Mouse (Mus musculus) lung, postnatal 36 days (tissue): Measurements from ENCODE around the gene Gng12.
"Not testable (repeated sequence)": the region's sequence is repeated elsewhere in the genome, so short reads cannot be mapped to it uniquely, and the experiment has no call there.

Experiments used
- DNase-seq: peaks from one replicate; pipeline ENCODE4 v3.0.0; 2022; ENCODE audit warnings: mixed read lengths

The Gng12 gene

DNA sequence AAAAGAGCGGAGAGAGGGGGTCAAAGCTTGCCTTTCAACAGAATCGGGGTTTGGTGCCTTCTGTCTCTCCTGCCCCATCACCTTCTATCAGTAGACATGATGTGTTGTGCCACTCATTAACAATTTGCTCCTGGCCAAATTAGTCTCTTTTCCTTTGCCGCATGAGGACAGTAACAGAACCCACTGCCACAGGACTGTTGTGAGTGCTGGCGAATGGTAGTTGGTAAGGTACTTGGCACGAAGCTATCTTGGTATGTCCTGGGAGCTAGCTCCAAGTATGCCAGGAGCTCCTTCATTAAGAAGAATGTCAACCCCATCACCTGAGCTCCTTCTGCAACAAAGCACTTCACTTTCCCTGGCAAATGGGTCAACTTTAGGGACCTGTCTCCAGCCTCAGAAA, 134.6 kb downstream of the Gng12 start:
- no peak for DNase-seq

GRCm38 (mm10) chr6:67032551-67032950, 136.4 kb downstream of the Gng12 start:
- DNase-seq = not testable (repeated sequence)

DNA sequence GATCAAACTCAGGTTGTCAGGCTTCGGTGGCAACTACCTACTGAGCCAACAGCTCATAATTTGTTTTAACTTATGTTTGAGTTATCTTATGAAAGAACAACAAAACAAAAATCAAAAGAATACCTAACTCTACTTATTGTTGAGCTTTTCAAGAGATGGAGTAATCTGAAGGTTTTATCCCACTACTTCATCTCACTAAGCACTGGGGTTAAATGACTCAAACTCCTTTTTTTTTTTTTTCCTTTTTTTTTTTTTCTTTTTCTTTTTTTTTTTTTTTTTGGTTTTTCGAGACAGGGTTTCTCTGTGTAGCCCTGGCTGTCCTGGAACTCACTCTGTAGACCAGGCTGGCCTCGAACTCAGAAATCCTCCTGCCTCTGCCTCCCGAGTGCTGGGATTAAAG, 136.8 kb downstream of the Gng12 start:
- not testable (repeated sequence) for DNase-seq

- no peak for DNase-seq
Observed at GRCm38 (mm10) chr6:67033604-67034003, 137.4 kb downstream of the Gng12 start.

DNA sequence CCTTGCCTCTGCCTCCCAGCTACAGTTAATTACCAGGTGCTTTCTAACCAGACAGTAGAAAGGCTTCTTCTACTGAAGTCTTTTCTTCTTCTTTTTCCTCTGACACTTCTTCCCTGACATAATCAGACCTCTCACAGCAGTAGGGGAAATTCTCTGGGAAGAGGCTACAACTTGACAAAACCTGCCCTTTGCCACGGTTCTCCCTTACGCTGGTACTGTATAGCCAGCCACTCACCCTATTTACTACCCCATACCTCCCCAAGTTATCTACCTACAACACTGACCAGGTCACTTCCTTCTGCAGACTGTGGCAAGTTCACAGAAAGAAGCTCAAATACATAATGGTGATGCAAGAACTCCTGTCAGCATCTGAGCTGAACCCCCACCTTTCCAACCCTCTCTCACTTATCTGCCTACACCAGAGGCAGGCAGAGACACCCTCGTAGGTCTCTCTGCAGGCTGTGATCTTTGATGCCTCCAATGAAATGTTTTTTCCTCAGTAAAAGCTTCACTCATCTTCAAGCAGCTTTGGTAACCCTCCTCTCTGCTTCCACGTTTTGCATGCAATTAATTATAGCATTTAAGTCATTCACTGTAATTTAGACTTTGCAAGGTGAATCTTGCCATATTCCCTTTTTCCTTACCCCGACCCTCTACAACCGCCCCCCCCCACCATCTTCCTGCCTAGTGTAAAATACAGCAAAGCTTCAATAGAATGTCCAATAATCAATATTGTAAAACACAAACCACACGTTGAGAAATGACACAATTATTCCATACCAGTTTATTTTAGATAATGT, 138.3 kb downstream of the Gng12 start:
- DNase-seq = no peak

GRCm38 (mm10) chr6:67035388-67036299, 139.4 kb downstream of the Gng12 start:
- DNase-seq = peak; percentile 68

- peak; percentile 92 for DNase-seq
Observed at GRCm38 (mm10) chr6:67036356-67036811, 140.2 kb downstream of the Gng12 start.

GRCm38 (mm10) chr6:67036837-67037628, 140.8 kb downstream of the Gng12 start, which contains the start of gene Gadd45a:
TSS of gene Gadd45a (minus strand) at chr6:67037457.
- peak; percentile 98 for DNase-seq

- no peak for DNase-seq
Observed at GRCm38 (mm10) chr6:67038964-67039363, 142.8 kb downstream of the Gng12 start.

DNA sequence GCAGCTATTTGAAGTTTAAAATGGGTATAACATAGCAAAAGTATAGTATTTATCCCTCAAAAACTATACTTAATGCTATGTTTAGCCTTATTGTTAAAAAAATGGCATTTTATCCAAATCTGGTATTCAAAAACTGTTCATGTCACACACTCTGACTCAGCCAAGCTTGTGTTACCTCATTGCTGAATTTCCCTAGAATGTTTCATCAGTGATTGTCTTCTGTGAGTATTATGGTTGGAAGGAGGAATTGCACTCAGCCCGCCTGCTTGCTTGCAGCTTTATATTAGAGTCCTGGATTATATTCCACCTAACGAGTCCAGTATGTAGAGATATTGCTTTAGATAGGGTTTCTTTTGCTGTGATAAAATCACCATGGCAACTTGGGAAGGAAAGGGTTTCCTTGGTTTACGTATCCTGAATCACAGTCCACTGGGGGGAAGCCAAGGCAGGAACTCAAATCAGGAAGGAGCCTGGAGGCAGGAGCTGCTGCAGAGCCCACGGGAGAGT, 144.8 kb downstream of the Gng12 start:
- DNase-seq = no peak

DNA sequence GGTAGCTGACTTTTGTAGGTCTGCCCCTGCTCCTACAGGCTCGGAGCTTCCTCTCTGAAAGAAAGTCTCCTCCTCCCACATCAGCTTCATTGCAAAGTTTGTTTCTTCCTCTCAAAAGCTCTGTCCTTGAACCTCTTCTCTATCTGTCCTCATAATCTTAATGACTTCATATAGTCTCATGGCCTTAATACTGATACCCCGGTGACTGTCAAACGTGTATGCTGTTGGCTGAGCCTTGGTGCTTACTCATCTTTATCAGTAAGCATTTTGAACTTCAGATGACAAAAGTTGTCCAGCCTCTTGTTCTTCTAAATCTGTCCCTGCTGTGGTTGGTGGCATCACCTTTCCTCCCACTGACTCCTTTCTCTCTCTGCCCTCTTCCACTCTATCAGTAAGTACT, 149.2 kb downstream of the Gng12 start:
- no peak for DNase-seq

- no peak for DNase-seq
Observed at GRCm38 (mm10) chr6:67046937-67047336, 150.7 kb downstream of the Gng12 start.

DNA sequence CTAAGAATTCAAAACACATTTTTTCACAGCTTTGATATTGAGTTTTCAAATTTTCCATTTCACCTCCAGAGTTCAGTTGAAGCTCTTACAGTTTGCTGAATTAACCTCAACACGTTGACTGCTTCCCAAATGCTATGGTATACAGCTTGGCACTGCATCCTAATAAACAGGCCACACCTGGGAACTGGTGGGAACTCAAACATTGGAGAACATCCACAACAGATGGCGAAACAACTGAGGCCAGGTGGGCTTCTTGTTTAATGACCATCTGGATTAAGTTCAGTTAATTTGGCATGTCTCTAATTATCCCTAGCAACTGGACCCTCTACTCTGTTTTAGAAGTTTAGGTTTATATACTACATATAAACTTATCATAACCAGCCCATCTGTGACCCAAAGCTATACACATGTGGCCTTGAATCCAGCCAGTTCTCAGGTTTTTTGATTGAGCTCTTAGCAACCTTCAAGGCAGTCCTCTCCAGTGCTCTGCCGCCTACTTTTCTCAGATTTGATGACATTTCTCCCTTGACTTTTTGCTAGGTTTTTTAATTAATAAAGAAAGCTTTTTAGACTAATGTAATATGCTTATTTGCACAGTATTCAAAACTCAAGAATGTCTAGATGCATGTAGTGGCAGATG, 152.0 kb downstream of the Gng12 start:
- no peak for DNase-seq

- no peak for DNase-seq
Observed at GRCm38 (mm10) chr6:67048880-67049694, 152.9 kb downstream of the Gng12 start.

DNA sequence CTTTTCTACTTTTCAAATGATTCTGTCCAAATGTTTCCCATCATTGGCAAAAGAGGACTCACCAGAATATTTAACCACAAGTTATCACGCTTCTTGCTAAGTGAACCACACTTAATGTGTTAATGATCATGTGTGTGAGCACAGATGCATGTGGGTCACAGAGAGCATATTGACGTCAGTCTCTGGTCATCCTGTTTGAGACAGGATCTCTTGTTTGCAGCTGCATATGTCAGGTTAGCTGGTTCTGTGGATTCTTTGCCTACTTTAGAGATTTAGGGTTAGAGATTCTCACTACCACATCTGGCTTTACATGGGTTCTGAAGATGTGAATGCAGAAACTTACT, 153.5 kb downstream of the Gng12 start:
- no peak for DNase-seq

GRCm38 (mm10) chr6:67050063-67050462, 153.9 kb downstream of the Gng12 start:
- DNase-seq = no peak

DNA sequence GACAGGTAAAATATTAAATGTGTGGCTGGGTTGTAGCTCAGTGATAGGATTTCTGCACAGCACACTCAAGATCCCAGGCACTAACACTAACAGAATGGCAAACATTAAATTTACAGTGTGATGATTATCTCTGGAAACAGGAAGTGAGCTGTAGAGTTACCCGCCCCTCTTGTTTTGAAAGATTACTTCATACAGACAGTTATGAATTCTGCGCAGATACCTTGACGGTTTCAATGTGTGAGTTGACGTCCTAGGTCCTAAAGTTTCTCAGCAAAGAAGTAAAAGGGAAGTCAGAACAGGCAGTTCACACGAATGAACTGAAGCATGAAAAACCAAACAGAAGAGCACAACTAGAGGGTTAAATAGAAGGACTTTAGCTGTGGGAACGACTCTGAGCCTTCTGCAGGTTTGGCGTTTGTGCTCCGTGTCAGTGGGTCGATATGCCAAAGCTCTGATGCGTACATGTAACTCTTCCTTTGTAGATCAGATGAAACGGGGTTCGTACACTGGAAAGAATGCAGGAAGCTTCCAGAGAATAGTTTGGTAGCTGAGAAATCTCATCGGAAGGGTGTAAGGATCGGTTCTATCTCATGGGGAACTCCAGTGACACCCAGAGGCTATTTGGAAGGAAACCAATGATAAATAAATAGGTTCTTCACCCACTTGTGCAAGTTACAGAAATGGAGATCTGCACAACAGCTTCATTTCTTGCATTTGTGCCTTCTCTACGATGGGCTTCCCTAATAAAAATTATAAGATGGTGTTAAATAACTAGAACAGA, 160.1 kb downstream of the Gng12 start:
- DNase-seq = no peak

- peak; percentile 35 for DNase-seq
Observed at GRCm38 (mm10) chr6:67056889-67057564, 160.8 kb downstream of the Gng12 start.

GRCm38 (mm10) chr6:67057574-67057973, 161.4 kb downstream of the Gng12 start:
- no peak for DNase-seq
